Mouse (Mus musculus) right cerebral cortex, postnatal 4 days (tissue): ENCODE data around the gene Gm21954.
A peak's percentile ranks its signal among the peaks of the same experiment; 100 is the strongest.

ENCODE experiments used
- DNase-seq: peaks from one replicate; pipeline ENCODE4 v3.0.0-alpha.2; 2022

Gm21954 gene

DNA sequence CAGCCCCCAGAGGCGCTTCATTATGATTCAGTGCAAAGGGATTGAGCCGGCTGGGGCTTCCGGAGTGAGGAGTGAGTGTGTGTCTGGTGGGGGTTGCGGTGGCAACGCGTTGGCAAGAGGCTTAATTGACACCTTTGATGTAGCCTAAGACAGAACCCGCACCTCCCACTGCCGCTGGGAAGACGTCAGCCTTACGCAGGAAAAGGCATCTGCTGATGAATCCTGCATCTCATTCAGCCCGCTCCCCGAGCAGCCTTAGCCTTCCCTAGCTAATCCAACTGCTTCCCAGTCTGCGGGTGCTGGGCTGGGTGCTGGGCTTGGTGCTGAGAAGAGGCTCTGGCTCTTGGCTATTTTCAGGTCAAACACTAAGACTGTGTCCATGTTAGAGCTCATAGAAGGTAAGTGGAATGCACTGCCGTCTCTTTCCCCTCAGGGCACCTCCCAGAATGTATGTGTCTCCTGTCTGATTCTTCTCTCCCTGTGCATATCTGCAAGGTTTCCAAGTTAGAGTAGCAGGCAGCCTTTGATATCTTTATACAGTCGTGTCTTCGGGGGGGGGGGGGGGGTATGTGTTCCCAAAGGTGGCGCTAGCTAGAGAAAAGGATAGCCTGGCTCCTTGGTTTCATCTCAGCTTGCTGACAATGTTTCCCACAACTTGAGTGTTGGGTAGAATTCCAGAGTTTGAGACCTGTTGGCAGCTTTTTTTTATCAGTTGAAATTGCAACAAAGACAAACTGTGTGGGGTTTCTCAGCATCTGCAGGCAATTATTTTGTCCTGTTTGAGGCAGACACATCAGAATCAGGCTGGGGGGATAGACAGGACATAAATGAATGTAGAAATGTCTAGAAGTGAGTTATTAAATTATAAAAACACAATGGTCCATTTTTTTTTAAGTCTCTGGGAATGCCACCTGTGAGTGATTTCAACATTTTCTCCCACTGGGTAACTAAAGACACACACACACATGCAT lies 10.0 kb downstream of the Gm21954 start:
- peak; percentile 70 for DNase-seq

DNA sequence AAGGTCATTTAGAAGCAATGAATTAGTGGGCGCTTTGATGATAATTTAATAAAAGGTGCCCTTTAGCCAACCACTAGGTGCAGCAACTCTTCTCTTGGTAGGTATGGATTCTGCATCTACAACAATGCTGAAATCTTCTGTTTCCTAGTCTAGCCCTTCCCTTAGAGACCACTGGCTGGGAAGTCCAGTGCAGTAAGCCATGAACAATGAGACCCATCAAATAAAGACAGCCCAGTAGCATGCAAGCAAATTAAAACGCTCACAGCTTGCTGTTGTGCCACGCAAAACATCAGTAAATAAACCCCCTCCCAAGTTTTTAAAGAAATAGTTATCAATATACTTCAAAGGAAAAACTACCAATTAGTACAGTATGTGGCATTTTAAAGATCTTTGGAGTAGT lies 10.9 kb downstream of the Gm21954 start:
- no peak for DNase-seq

DNA sequence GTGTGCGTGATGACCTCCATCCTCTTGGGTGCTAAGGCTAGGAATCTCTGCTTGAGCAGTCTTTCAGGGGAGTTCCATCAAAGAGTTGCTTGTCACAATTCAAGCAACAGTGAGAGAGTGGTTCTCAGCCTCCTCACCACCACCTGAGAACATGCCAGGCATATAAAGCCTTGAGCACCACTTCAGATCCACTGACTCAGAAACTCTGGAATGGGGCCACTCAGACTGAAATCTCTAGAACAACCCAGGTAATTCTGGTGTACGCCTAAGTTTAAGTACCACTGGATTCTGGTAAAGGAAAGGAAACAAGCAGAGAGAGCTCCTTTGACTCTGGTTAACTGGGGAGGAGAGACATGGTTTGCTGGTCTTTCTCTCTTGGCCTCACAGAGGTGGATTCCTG lies 19.5 kb downstream of the Gm21954 start:
- DNase-seq, result no peak

DNA sequence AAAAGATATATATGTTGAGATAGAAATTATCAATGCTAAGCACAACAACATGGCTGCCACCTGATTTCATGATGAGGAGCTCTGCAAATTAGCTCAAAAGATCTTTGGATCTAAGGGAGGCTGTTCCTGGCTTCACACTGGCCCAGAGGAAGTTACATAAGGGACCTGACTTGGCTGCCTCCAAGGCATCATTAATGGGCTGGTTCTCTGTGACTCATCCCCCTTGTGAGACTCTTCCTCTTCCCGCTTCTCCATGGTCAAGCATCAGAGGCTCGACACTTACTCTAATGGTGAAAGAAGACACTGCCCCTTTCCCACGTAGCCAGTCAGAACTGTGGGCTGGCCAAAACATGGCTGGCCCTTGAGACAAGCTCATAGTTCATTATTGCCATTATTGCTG lies 20.1 kb downstream of the Gm21954 start:
- DNase-seq, result no peak

DNA sequence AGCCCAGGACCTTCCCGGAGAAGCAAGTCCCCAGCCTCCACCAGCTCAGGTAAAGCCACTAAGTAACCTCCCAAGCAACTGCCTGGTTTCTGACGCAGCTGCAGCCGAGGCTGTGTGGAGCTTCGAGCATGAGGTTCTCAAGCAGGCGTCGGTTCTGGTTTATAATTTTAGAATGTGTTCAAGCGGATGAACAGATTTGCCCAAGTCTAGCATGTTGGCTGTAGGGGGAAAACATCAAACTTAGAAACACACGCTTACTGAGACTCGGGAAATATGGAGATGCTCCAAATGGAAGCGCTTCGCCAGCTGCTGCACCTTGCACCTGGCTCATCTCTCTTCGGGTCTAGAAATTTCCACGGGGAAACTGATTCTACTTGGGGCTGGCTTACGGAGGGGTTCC lies 21.0 kb downstream of the Gm21954 start:
- no peak for DNase-seq

DNA sequence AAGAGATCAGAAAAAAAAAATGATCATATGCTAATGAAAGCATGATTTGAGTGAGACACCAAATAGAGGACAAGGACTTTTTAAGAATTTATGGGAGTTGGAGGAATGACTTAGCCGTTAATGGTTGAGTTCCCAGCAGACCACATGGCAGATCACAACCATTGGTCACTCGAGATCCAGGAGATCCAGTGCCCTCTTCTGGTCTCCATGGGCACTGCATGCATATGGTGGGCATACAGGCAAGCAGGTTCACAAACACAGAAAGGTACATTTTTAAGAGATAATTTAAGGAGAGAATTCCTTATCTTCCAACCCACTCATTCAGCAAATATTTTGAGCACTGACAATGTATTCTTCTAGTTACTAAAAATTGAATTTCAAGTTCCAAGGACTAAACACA lies 22.9 kb downstream of the Gm21954 start:
- no peak for DNase-seq

DNA sequence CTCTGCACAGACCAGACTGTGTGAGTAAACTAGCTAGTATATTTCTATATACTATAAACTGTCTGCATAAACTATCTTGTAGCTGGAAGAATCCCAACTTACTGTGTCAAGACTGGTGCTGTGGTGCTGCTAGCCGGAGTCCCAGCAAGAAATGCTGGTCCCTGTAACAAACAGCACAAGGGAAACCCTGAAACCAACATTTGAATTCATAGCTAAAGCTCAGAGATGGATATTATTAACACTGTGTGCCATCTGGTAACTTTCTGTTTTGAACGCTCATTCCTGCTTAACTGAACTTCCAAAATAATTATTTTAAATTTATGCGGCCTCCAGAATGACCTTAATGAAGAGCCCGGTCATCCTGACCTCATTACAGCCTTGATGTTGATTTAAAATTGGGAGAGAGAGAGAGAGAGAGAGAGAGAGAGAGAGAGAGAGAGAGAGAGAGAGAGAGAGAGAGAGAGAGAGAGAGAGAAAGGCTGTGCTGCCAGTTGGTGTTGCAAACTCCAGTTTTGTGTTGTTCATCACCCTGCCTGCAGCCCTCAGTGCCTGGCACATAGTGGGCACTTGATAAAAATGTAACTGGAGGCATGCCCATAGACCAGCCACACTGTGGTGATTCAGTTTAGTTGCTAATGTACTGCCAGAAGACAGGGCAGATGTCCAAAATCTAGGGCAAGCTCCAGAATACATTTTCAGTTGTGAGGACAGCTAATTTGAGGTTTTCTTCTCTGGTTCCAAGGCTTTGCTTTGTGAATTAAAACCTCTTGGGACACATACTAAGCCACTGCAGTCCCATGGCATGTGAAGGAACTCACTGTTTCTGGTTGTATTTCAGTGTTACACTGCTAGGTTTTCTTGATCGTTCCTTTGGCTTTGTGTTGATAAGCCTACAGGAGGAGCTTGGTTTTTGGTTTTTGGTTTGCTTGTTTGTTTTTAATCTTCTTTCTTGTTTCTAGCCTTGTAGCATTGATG lies 24.2 kb downstream of the Gm21954 start:
- peak; percentile 55 for DNase-seq

DNA sequence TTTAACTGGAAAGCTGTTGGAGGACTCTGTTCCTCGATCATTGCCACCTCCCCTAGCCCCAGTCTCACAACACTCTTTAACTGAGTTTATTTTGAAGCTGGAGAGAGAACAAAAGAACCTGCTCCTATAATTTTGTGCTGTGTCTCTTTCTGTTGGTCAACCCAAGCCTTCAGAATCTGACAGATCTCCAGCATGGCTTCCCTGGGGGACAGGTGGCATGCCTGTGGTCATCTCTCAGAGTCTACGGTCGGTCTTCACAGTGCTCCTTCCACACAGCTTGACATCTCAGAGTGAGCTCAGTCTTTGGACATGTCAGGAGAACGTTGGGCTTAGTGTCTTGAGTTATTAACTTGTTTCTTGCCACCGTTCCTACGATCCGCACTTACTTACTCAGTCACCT lies 25.3 kb downstream of the Gm21954 start:
- no peak for DNase-seq

DNA sequence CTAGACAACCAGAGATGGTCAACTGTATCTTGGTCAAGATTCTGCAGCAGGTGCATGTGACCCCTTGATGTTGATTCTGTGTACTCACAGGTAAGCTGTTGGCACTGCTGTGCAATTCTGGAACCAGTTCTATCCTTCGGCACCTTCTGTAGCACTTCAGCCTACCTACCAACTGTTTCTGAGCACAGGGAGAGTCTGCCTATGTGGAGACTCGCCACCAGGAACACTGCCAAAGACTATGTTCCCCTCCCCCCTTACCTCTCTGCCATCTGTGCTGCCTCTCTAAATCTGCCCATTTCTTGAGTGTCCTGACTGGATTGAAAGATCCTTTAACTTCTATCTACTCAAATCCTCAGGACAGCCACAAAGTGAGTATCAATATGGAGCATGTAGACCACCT lies 28.3 kb downstream of the Gm21954 start:
- DNase-seq, result no peak

DNA sequence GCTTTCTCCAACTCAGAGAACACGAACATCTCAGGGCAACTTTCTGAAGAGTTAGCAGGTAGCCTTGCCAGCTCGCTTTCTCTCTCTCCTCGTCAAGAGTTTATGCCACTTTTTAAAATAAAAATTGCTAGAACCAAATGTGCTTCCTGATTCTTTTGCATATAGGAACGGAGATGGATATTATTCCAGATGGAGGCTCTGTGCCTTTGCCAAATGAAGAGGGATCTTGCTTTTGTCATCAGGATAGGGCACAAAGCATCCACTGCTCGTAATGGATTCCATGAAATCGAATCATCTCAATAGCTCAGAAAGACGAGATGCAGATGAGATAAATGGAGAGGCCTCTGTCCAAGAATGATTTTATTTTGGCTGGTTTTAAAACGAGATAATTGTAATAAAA lies 28.7 kb downstream of the Gm21954 start:
- DNase-seq, result no peak

DNA sequence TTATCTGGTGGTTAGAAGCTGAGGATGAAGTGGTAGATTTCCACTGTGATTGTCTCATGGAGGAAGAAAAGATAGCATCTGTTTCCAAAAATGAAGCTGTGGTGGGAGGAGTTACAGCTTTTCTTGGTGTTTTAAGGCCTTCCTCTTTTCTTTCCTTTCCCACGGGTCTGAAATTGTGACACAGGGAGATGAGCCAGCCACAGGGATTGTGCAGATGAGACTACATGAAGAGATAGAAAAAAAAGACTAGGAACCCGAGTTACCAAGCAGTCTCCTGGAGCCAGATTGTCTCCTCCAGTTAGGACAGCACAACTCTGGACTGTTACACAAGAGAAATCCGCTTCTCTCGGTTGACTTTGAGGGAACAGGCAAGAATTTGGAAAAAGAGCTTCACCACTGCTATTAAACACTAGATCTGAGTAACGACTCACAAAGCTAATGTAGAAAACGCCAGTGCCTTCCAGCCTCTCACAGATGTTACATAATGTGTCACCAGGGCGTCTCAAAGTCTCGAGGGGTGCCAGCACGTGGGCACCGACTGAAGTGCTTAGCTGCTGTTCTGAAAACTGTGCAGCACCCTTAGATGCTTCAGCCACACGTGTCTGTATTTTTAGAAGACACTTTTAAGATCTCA lies 29.9 kb downstream of the Gm21954 start:
- DNase-seq, result no peak

DNA sequence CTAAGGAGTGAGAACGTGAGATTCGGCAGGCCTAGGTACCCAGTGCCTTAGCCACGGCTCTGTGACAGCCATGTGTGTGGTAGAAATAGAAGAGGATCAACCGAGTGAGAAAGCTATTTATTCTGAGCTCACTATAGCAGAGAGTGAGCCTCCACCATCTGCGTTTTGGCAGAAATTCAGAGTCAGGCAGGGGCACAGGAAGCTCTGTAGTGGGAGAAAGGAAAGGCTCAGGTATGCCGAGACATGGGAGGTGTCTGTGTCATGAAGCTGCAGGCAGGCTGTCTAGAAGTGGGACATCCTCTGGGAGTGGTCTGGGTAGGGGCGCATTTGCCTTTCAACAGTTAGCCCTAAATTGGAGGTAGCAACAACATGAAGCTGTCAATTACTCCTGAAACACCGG lies 31.7 kb downstream of the Gm21954 start:
- no peak for DNase-seq

DNA sequence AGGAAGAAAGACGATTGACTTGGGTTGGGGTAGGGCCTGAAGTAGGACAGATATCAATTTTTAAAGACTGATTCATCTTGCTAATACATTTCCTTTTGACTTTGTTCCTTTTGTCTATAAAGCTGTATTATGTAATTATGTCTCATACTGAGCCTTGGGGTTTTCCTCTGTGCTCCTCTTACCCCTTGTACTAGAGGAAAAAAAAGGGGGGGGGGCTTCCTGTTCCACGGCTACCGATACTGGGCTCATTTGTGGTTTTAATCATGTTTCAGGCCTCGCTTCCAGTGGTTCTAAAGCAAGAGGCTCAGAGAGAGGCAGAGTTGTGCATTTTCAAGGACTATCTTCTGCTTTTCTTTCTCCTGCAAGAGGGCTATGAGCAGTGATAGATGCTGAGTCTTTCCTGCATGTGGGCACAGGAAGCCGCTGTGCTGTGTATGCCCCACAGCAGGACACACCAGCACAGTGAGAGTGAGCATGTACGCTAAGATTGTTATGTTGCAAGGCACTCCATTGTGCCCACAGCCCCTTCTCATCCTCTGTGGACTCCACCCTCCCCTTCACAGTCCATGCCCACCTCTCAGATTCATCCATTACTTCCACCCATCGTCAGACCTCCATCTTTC lies 33.1 kb downstream of the Gm21954 start:
- no peak for DNase-seq

DNA sequence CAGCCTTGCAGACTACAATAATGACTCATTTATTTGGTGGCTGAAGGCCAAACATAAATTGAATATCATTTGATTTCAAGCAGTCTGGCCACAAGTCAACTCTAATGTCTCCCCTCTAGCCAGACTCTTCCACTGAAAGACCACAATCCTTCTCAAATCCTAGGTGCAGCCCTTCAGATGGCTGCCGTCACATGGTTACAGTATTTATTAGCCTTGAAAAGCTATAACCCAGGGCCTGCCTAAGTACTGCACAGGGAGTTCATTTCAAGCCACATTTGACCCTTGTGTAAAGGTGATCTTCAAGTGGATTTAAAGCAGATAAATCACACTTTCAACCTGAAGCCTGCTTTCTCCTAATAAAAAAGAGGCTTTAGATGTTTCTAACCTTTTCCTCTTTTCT lies 37.7 kb downstream of the Gm21954 start:
- no peak for DNase-seq

DNA sequence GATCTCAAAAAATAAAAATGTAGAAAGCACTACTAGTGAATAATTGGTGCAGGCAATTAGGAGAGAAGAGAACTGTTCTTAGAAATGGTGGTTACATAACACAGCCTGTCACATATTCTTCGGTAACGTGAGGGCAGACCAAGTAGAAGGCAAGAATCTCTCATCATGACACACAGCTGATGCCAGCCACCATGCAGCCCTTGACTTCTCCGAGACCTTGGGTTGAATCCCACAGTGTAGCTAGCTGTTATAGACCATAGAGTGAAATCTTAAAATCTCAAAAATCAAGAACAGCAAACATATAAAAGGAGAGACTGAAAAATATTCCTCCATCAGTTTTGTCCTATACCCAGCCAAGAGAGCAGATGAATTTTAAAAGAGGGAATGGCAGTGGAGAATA lies 40.8 kb downstream of the Gm21954 start:
- no peak for DNase-seq

DNA sequence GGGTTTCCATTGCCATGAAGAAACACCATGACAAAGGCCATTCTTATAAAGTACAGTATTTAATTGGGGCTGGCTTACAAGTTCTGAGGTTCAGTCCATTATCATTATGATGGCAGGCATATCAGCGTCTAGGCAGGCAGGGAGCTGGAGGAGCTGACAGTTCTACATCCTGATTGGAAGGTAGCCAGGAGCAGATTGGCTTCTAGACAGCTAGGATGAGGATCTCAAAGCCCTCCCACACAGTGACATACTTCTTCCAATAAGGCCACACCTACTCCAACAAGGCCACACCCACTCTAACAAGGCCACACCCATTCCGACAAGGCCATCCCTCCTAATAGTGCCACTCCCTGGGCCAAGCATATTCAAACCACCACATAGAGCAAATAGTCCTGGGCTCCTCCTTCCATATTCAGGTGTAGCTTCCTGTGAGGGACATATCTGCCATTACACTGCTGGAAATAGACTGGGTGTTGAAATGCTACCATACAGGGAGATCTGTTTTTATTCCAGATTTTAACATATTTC lies 41.9 kb downstream of the Gm21954 start:
- DNase-seq, result no peak

DNA sequence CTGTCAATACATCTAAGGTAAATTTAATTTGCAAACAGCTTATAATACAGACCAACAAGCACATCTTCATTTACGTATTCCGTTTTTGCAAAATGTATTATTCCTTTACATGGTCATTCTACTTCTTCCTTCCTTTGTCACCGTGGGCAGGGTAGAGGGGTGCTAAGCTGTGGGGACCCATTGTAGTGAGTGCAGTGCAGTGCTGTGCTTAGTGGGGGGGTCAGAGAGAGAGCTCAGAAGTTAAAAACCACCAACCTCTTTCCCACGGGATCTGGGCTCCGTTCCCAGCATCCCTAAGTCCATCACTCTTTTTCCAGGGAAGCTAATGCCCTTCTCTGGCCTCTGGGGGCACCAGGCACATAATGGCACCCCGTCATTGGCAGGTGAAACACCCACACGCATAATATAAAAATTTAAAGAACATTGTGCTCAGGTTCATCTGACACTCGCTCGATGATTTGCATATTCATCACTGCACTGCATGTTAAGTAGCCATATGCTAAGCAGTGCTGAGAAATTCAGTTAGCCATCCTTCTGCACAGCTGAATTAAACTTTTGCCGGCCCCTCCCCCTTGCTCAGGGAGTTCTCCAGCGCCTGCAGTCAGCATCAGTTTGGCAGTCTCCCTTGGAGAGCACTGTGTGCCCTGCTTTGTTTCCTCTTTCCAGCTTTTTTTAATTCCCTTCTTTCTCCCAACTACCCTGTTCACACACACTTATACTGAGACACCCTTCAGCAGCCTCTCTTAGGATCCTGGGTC lies 48.2 kb downstream of the Gm21954 start:
- peak; percentile 74 for DNase-seq

DNA sequence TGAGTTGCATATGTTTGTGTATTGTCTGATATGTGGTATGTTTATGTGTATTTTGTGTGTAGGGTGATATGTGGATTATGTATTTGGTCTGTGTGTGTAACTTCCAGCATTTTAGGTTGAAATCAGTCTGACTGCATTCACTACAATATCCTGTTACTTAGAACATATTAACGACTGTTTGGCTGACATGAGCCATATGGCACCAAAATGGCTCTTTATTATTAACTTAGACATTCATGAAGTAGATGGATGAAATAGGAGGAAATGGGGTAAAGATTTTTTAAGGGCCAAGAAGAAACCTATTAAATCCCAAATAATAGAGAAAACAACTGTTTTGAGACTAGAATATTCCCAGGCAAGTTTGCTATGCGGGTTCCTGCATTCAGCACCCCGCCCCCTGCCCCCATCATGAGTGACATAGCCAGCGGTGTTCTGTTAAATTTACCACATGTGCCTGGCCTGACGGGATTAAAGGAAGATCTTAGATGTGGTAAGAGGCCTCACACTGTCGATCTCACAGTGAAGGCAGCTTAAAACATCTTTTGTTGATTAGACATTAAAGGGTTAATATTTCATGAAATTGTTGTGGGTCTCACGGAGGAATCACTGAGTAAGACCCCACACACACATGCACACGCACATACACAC lies 51.5 kb downstream of the Gm21954 start:
- no peak for DNase-seq

DNA sequence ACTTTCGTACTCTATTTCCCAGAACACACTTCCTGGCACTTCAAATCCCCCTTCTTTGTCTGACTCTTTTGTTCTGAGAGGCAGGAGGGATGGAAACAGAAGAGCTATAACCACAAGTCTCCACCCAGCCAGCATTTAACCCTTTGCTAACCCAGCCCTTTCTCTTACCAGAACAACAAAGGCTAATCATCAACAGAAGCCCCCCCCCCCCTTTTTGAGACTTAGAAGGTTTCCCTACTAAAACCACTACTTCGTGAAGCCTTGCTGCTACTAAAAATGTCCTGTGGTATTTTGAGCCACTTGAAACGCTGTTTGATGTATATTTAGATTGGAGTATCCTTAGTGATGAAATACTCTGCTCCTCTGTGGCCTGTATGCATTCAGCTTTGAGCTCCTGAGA lies 52.7 kb downstream of the Gm21954 start:
- DNase-seq, result no peak

DNA sequence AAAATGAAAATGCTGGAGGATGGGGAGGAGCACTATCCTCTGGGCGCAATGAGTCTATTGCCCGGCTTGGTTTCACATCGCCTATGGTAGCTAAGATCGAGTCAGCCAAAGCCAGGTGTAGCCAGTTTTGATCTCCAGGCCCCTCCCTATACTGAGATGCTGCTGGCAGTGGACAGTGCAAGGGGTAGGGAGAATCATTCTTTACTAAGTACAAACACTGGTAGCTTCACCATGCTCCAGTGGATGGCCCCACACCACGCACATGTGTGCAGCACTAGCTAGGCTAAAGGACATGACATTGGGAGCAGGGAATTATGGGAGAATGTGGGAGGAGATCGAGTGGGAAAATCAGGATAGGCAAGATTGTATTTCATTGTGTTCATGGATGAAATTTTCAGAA lies 53.2 kb downstream of the Gm21954 start:
- no peak for DNase-seq

DNA sequence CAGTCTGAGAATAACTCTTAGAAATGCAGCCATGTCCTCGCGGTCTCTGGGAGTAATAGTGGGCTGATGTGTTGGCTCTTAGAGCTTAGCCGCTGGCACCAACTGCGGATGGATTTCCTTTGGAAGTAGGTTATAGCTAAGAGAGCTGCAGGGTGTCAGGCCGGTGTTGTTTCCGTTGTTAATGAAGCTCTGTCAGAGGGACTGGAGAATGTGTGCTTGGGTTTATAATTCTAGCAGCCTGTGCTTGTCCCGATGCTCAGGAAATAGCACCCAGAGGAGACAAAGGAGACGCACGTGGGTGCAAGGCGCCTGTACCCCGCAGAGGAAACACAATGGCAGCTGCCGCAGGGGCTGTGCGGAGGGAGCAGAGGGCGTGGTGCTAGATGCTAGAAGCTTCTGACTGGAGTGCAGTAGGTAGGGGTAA lies 56.5 kb downstream of the Gm21954 start:
- peak; percentile 51 for DNase-seq
